Mouse (Mus musculus): ENCODE data around the gene Gmds.

GRCm38 (mm10) chr13:32177852-32178453 is 160.6 kb downstream of the Gmds start:
- TF ChIP-seq CTCF (IDR thresholded peaks at IDR 0.05; ENCODE audit: low read depth, low read length), result no peak
- TF ChIP-seq POLR2A (IDR thresholded peaks at IDR 0.05; ENCODE audit: extremely low read depth, insufficient read depth, low read length), result no peak
